14 mouse cellular contexts compared by ENCODE assay signal in the genomic region with DNA sequence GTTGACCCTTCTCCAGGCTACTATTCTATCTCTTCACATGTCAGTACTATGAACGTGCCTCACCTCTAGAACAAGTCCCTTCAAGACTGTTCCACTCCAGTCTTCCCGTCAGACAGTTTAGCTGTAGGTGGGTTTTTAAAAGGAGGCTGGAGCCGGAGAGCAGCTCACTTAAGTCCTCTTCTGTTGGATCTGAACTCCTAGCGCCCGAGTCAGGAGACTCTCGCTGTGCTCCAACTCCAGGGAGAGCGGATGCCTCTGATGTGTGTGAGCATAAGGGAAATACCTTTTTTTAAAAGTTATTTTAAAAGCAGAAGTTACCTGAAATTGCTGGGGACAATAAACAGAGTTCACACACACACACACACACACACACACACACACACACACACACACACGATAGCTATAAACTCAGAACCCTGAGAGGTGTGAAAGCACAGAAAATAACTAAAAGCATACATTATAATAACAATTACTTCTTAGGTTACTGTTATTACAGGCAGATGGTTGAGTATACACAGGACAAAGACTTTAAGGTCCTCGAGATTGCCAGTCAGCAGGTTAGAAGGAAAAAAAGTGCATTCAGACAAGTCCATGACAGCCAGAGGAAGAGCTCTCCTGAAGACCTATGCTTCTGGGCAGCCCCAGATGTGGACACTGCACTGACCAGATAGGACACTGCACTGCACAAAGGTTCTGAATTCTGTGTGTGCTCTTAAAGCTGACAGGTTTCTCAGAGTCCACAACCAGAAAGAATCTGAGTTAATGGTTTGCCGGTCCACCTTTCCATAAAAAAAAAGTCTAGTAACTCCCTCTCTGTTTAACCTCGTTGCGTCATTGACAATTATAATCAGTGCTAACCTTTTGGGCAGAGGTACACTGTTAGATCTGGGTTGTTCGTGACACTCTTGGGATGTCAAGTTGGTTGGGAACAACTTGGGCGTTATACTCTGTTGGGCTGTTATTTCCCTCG.
"Had no signal": no experiment of that assay in that cellular context is flagged by ENCODE, and none has a peak within 500 bp of the region (broad histone marks: within the 10 kb centered on the region; RNA-seq: fewer than 3 reads in every experiment).

No protein-coding gene starts in this region.

- H3K36me3 ChIP-seq: hindbrain, embryonic 15.5 days; midbrain, embryonic 15.5 days; neural tube, embryonic 13.5 days had no signal

- ATAC-seq: liver, embryonic 12.5 days; midbrain, embryonic 15.5 days had no signal

- DNase-seq: kidney, adult 18-20 months; left cerebral cortex, postnatal 4 days; lung, adult 18-20 months; lung, postnatal 4 days; retina, postnatal 1 day; right cerebral cortex, postnatal 4 days; spleen, adult 18-20 months; thymus, postnatal 36 days had no signal

- H3K27me3 ChIP-seq: hindbrain, embryonic 15.5 days; limb, embryonic 13.5 days; liver, embryonic 12.5 days; midbrain, embryonic 15.5 days; neural tube, embryonic 13.5 days had no signal

- H3K27ac ChIP-seq: hindbrain, embryonic 15.5 days; limb, embryonic 13.5 days; liver, embryonic 12.5 days; midbrain, embryonic 10.5 days; midbrain, embryonic 15.5 days; neural tube, embryonic 13.5 days had no signal

- H3K9me3 ChIP-seq: hindbrain, embryonic 15.5 days; limb, embryonic 13.5 days; liver, embryonic 12.5 days; midbrain, embryonic 10.5 days; midbrain, embryonic 15.5 days; neural tube, embryonic 13.5 days had no signal

- H3K4me2 ChIP-seq: hindbrain, embryonic 15.5 days; limb, embryonic 13.5 days; liver, embryonic 12.5 days; midbrain, embryonic 15.5 days; neural tube, embryonic 13.5 days had no signal

- H3K9ac ChIP-seq: hindbrain, embryonic 15.5 days; limb, embryonic 13.5 days; liver, embryonic 12.5 days; midbrain, embryonic 15.5 days; neural tube, embryonic 13.5 days had no signal

- H3K4me3 ChIP-seq: hindbrain, embryonic 15.5 days; limb, embryonic 13.5 days; liver, embryonic 12.5 days; midbrain, embryonic 10.5 days; midbrain, embryonic 15.5 days; neural tube, embryonic 13.5 days had no signal
